Mouse (Mus musculus): Measurements from ENCODE around the gene Gm14569. TPM values are rescaled to one million over a fixed set of nuclear protein-coding genes. Genes with fewer than 3 reads are reported as not detected.

The Gm14569 gene
- polyA plus RNA-seq, 1 experiment from 2014 or later, result not detected

DNA sequence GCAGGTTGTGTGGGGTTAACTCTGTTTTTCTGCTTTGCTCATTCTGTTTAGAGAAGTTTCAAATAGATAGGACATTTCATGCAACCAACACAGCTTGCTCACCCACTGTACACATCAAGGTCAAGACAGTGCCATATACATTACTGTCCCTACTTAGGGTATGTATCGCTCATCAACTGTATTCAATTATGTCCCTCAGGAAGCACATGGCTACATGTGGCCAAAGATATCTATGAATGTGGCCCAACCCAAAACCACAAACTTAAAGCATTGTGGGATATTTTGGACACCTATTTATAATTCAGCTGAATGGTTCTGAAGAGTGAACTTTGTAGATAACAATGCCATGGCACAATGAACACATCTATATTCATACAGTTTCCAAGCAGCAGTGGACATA, 53.7 kb downstream of the Gm14569 start:
- Histone ChIP-seq H3K9me3 (replicated peaks) (no peaks in the 10 kb centered on the region), H3K4me3 (no peak overlapping the region), H3K4me1 (no peaks in the 10 kb centered on the region), H3K9ac (no peak overlapping the region), H3K36me3 (no peaks in the 10 kb centered on the region), H3K27ac (no peak overlapping the region), H3K4me2 (replicated peaks) (no peak overlapping the region), H3K27me3 (no peaks in the 10 kb centered on the region)
- 97% methylated on average over 1 of the region's 1 CpGs for WGBS
- no peak for ATAC-seq (ENCODE audit: low FRiP score)

DNA sequence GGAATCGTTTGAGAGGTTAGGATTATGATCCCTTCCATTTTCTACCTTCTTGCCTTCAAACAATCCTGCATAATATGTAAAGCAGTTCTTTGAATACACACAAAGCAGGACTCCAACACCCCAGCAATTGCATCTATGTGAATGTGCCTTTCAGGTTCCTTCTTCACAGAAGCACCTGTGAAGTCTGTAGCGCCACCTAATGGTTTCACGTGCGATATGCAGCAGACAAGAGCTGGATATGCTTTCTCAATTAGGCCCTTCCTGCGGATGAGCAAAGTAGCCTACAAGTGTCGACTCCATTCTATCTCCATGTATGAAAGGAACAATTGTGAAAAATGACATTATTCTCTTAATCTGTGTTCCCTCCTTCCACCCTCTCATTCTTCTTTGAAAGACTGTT, 56.6 kb downstream of the Gm14569 start:
- Histone ChIP-seq H3K9me3 (replicated peaks) (no peaks in the 10 kb centered on the region), H3K27ac (no peak overlapping the region), H3K4me3 (no peak overlapping the region), H3K4me1 (no peaks in the 10 kb centered on the region), H3K36me3 (no peaks in the 10 kb centered on the region), H3K9ac (no peak overlapping the region), H3K27me3 (no peaks in the 10 kb centered on the region), H3K4me2 (replicated peaks) (no peak overlapping the region)
- 46% methylated on average over 6 of the region's 6 CpGs for WGBS
- ATAC-seq (ENCODE audit: low FRiP score), result no peak

DNA sequence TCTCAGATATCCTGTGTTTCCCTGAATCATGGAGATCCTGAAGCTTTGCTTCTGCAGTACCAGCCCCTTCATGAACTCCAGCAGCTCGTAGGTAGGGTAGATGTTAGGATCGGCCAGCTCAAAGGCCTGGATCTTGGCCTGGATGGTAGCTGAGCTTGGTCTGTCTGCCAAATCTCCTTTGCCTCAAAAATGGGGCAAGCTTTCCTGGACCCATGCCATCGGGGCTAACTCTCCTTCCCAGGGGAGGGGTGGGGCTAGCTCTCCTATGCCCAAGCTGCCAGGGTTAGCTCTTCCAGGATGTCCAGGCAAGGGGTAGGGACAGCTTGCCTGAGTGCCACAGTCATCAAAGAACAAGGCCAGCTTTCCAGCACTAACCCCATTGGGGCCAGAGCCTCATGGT, 72.5 kb downstream of the Gm14569 start:
- Histone ChIP-seq H3K4me2 (replicated peaks) (no peak overlapping the region), H3K36me3 (no peaks in the 10 kb centered on the region), H3K9me3 (replicated peaks) (no peaks in the 10 kb centered on the region), H3K4me3 (no peak overlapping the region), H3K4me1 (no peaks in the 10 kb centered on the region), H3K27me3 (no peaks in the 10 kb centered on the region), H3K27ac (no peak overlapping the region), H3K9ac (no peak overlapping the region)
- ATAC-seq (ENCODE audit: low FRiP score), result no peak
- 93% methylated on average over 3 of the region's 3 CpGs for WGBS

- no peaks in the 10 kb centered on the region for H3K9me3 ChIP-seq (replicated peaks)
- H3K27ac ChIP-seq, result no peak overlapping the region
- no peak overlapping the region for H3K4me2 ChIP-seq (replicated peaks)
- no peaks in the 10 kb centered on the region for H3K36me3 ChIP-seq
- H3K4me3 ChIP-seq, result no peak overlapping the region
- 62% methylated on average over 6 of the region's 6 CpGs for WGBS
- no peak for ATAC-seq (ENCODE audit: low FRiP score)
- H3K9ac ChIP-seq, result no peak overlapping the region
- no peaks in the 10 kb centered on the region for H3K4me1 ChIP-seq
- no peaks in the 10 kb centered on the region for H3K27me3 ChIP-seq
Measured at GRCm38 (mm10) chrX:36402316-36402715, 89.3 kb downstream of the Gm14569 start.

DNA sequence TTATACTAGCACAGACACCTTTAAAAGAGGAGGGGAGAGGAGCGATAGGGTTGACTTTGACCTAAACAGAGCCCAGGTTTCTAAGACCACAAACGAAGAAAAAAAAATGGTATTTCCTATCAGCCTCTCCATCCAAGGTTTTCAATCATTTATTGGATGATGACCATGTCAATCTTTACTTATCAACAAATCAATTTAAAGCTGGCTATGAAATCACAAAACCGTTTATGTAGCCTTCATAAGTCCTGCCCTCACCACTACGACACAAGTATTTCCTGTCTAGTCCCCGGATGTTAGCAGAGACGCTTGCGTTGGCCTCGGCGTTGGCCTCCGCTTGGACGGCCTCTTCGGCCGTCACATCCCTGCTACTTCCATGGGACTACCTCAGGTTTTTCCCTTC, 90.7 kb downstream of the Gm14569 start, which contains the start of gene Gm6268:
Gene Gm6268, plus strand, starts transcription at position 301 of the 400 bp plus-strand sequence.
- H3K27ac ChIP-seq, result no peak within 1 kb of the TSS
- H3K27me3 ChIP-seq, result no peaks in the 10 kb centered on the region

GRCm38 (mm10) chrX:36393279-36393678, 98.4 kb downstream of the Gm14569 start:
- Histone ChIP-seq H3K4me2 (replicated peaks) (no peak overlapping the region), H3K9me3 (replicated peaks) (no peaks in the 10 kb centered on the region), H3K4me1 (no peaks in the 10 kb centered on the region), H3K4me3 (no peak overlapping the region), H3K27me3 (no peaks in the 10 kb centered on the region), H3K27ac (no peak overlapping the region), H3K9ac (no peak overlapping the region), H3K36me3 (no peaks in the 10 kb centered on the region)
- ATAC-seq (ENCODE audit: low FRiP score), result no peak
- WGBS, result 50% methylated on average over 6 of the region's 6 CpGs

More for the DNA sequence above, 90.7 kb downstream of the Gm14569 start, which contains the start of gene Gm6268:
- no peaks in the 10 kb centered on the region for H3K4me1 ChIP-seq
- ATAC-seq (ENCODE audit: low FRiP score), result no peak
- no peak within 1 kb of the TSS for H3K4me3 ChIP-seq
- H3K9ac ChIP-seq, result no peak within 1 kb of the TSS
- WGBS, result 90% methylated on average over 13 of the region's 13 CpGs
- no peaks in the 10 kb centered on the region for H3K9me3 ChIP-seq (replicated peaks)
- no peaks in the 10 kb centered on the region for H3K36me3 ChIP-seq
- no peak within 1 kb of the TSS for H3K4me2 ChIP-seq (replicated peaks)

DNA sequence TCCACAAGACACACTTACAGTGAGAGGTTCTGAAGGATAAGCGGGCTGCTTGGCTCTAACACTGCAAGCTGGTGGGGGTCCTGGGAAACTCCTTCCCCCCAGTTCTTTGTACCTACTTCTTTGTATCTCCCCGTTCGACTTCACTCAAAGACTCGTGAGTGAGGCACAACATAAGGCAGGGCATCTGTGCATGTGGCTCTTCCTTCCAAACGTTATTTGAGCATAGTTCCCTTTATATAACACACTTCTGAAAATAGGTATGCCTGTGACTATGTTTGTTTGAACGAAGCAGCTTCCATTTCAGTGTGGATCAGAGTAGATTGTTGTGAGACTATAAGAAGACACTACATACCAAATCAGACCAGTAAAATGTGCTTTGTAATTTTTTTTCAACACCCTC, 99.0 kb downstream of the Gm14569 start:
- no peaks in the 10 kb centered on the region for H3K9me3 ChIP-seq (replicated peaks)
- no peaks in the 10 kb centered on the region for H3K36me3 ChIP-seq
- no peak overlapping the region for H3K4me3 ChIP-seq
- H3K4me2 ChIP-seq (replicated peaks), result no peak overlapping the region
- H3K27ac ChIP-seq, result no peak overlapping the region
- no peak for ATAC-seq (ENCODE audit: low FRiP score)
- H3K9ac ChIP-seq, result no peak overlapping the region
- no peaks in the 10 kb centered on the region for H3K27me3 ChIP-seq
- WGBS, result 71% methylated on average over 6 of the region's 6 CpGs
- no peaks in the 10 kb centered on the region for H3K4me1 ChIP-seq

- Histone ChIP-seq H3K36me3 (no peaks in the 10 kb centered on the region), H3K9ac (no peak overlapping the region), H3K4me1 (no peaks in the 10 kb centered on the region), H3K27me3 (no peaks in the 10 kb centered on the region), H3K9me3 (replicated peaks) (no peaks in the 10 kb centered on the region), H3K4me3 (no peak overlapping the region), H3K27ac (no peak overlapping the region), H3K4me2 (replicated peaks) (no peak overlapping the region)
- ATAC-seq (ENCODE audit: low FRiP score), result no peak
- 75% methylated on average over 2 of the region's 2 CpGs for WGBS
Measured at GRCm38 (mm10) chrX:36390503-36390902, 101.1 kb downstream of the Gm14569 start.

DNA sequence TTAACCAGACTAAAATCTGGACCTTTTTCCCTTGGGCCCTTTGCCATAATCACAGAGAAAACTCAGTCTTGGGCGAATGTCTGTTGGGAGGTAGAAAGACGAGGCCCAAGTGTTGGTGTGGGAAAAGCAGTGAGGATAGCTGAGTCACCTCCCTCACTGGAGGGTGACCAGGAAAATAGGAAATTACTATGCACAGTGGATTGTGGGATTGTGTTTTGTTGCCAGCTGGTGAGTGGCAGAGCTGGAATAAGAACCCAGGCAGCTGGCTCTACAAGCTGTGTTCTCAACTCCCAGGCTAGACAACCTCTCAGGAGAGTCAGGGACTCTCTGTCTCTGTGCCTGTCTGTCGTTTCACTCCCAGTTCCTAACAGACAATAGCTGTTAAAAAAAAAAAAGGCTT, 101.7 kb downstream of the Gm14569 start:
- WGBS, result 72% methylated on average over 3 of the region's 3 CpGs
- H3K9me3 ChIP-seq (replicated peaks), result no peaks in the 10 kb centered on the region
- no peaks in the 10 kb centered on the region for H3K27me3 ChIP-seq
- H3K9ac ChIP-seq, result no peak overlapping the region
- no peaks in the 10 kb centered on the region for H3K4me1 ChIP-seq
- H3K4me2 ChIP-seq (replicated peaks), result no peak overlapping the region
- H3K27ac ChIP-seq, result no peak overlapping the region
- no peaks in the 10 kb centered on the region for H3K36me3 ChIP-seq
- H3K4me3 ChIP-seq, result no peak overlapping the region
- ATAC-seq (ENCODE audit: low FRiP score), result no peak

DNA sequence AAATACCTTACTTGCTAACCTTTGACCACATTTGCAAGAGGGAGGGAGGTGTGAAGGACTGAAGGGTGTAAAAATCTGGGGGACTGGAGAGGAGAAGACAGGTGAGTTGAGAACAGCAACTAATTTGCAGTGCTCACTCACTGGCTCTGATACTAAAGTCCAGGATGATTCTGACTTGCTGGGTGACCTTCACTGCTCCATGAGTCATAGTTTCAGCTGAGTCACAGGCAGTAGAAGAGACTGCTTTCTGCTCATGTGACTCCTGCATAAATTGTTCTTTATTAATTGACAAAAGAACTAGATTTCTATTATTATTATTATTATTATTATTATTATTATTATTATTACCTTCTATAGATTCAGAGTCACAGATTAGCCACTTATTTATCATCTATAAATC, 106.3 kb downstream of the Gm14569 start:
- Histone ChIP-seq H3K27ac (no peak overlapping the region), H3K4me3 (no peak overlapping the region), H3K27me3 (no peaks in the 10 kb centered on the region), H3K4me1 (no peaks in the 10 kb centered on the region), H3K36me3 (no peaks in the 10 kb centered on the region), H3K9ac (no peak overlapping the region), H3K9me3 (replicated peaks) (no peaks in the 10 kb centered on the region), H3K4me2 (replicated peaks) (no peak overlapping the region)
- no peak for ATAC-seq (ENCODE audit: low FRiP score)

Small RNAs within 50 kb of the gene (microRNA-seq; reads per million reads assigned to microRNA genes)
- gene Gm44485, result not detected

Other genes starting within 250 kb of the Gm14569 start
- gene Lonrf3, start 163.5 kb downstream of the Gm14569 start, polyA plus RNA-seq (2016; fragmentation: Nextera tagmentation; extraction: Ambion mirVana), result 0.79 and 1.1 TPM in 2 replicates
- gene Gm6268, start 90.5 kb downstream of the Gm14569 start, polyA plus RNA-seq (2016; fragmentation: Nextera tagmentation; extraction: Ambion mirVana), result not detected in 2 replicates
- 482 and 511 TPM in 2 replicates for gene Pgrmc1, start 106.4 kb upstream of the Gm14569 start, polyA plus RNA-seq (2016; fragmentation: Nextera tagmentation; extraction: Ambion mirVana)
- 4.2 and 4.4 TPM in 2 replicates for gene Akap17b, start 153.6 kb upstream of the Gm14569 start, polyA plus RNA-seq (2016; fragmentation: Nextera tagmentation; extraction: Ambion mirVana)

Measured in hindbrain, embryonic 12.5 days (tissue).